Mouse (Mus musculus) monocyte, adult 5-6 weeks (primary cell): ENCODE measurements around the gene Gm14444. TPM values are rescaled to one million over a fixed set of nuclear protein-coding genes. Genes with fewer than 3 reads are reported as not detected.
"Not testable (repeated sequence)": the region's sequence is repeated elsewhere in the genome, so short reads cannot be mapped to it uniquely, and the experiment has no call there.

Experiments
- ATAC-seq: fragments of 153-309, 156-312 bp; replicated peaks from 2 replicates; pipeline ENCODE4 v1.8.0; 2017; ENCODE audit warnings: mild to moderate bottlenecking; ENCODE audit not compliant: low TSS enrichment, insufficient number of reproducible peaks, severe bottlenecking, poor library complexity, low FRiP score
- total RNA-seq: library from RNA; stranded (forward); fragments of 200-1000, 200-491, 200-594 nt; gene quantifications from 3 replicates; pipeline ENCODE4 v1.2.3, GENCODE M21; 2017

Gene Gm14444
- total RNA-seq = not detected in 3 replicates

- not testable (repeated sequence) for ATAC-seq
Measured at GRCm38 (mm10) chr2:175010022-175010421, at the start of gene Gm14444. Gene Gm14444 (plus strand): TSS chr2:175010241.

GRCm38 (mm10) chr2:174965466-174965865 is 44.6 kb upstream of the Gm14444 start:
- not testable (repeated sequence) for ATAC-seq

- ATAC-seq = not testable (repeated sequence)
Measured at GRCm38 (mm10) chr2:175044268-175044667, 34.2 kb downstream of the Gm14444 start.

GRCm38 (mm10) chr2:175067681-175068261 is 57.7 kb downstream of the Gm14444 start, which contains the start of gene Gm14393:
Gene Gm14393 (minus strand): TSS chr2:175067781.
- not testable (repeated sequence) for ATAC-seq

Other genes starting within 250 kb of the Gm14444 start
- not detected in 3 replicates for gene Edn3, start 249.6 kb upstream of the Gm14444 start, total RNA-seq
- gene Gm14393, start 57.5 kb downstream of the Gm14444 start, total RNA-seq = 0.75 to 0.95 TPM in 2 of 3 replicates, not detected in the other
- gene Gm14399, start 131.8 kb downstream of the Gm14444 start, total RNA-seq = 3.6 to 11.4 TPM (median 7.2 TPM) in 3 replicates
- not detected in 3 replicates for gene Gm14443, start 165.6 kb downstream of the Gm14444 start, total RNA-seq
- gene Gm14391, start 196.7 kb downstream of the Gm14444 start, total RNA-seq = 5.2 to 21.0 TPM (median 17.6 TPM) in 3 replicates